Mouse (Mus musculus): ENCODE data around the gene Snap25. TPM values are rescaled to one million over a fixed set of nuclear protein-coding genes. Genes with fewer than 3 reads are reported as not detected.

Snap25 gene
- polyA plus RNA-seq, 1 experiment from 2014 or later, result 0.09 TPM

GRCm38 (mm10) chr2:136816717-136817400 lies 103.6 kb downstream of the Snap25 start:
- Histone ChIP-seq H3K4me2 (ENCODE audit: low read length) (no peak overlapping the region), H3K9ac (ENCODE audit: low read depth, low read length) (no peak overlapping the region), H3K4me3 (replicated peaks; ENCODE audit: low read depth, low read length) (no peak overlapping the region), H3K4me1 (replicated peaks; ENCODE audit: insufficient read depth, low read length) (no peaks in the 10 kb centered on the region), H3K9me3 (replicated peaks; ENCODE audit: low read length) (no peaks in the 10 kb centered on the region), H3K27ac (no peak overlapping the region), H3K27me3 (ENCODE audit: insufficient read depth, low read length) (no peaks in the 10 kb centered on the region), H3K36me3 (ENCODE audit: insufficient read depth, low read length) (no peaks in the 10 kb centered on the region)
- DNase-seq (ENCODE audit: low spot score), result no peak
- ATAC-seq (replicated peaks; ENCODE audit: low FRiP score, low read depth), result no peak
- WGBS, result 81% methylated on average over 9 of the region's 9 CpGs
- TF ChIP-seq CTCF (IDR thresholded peaks at IDR 0.05; ENCODE audit: low read depth), result no peak

- DNase-seq (ENCODE audit: low spot score) (no peak), ATAC-seq (replicated peaks; ENCODE audit: low FRiP score, low read depth) (no peak)
- TF ChIP-seq CTCF (IDR thresholded peaks at IDR 0.05; ENCODE audit: low read depth), result no peak
- Histone ChIP-seq H3K36me3 (ENCODE audit: insufficient read depth, low read length) (no peaks in the 10 kb centered on the region), H3K9ac (ENCODE audit: low read depth, low read length) (no peak overlapping the region), H3K4me2 (ENCODE audit: low read length) (no peak overlapping the region), H3K4me3 (replicated peaks; ENCODE audit: low read depth, low read length) (no peak overlapping the region), H3K4me1 (replicated peaks; ENCODE audit: insufficient read depth, low read length) (no peaks in the 10 kb centered on the region), H3K27ac (no peak overlapping the region), H3K9me3 (replicated peaks; ENCODE audit: low read length) (no peaks in the 10 kb centered on the region), H3K27me3 (ENCODE audit: insufficient read depth, low read length) (no peaks in the 10 kb centered on the region)
- WGBS, result 51% methylated on average over 5 of the region's 5 CpGs
These were observed 110.8 kb downstream of the Snap25 start for GRCm38 (mm10) chr2:136823751-136824716.

- Histone ChIP-seq H3K9ac (ENCODE audit: low read depth, low read length) (no peak overlapping the region), H3K36me3 (ENCODE audit: insufficient read depth, low read length) (no peaks in the 10 kb centered on the region), H3K27me3 (ENCODE audit: insufficient read depth, low read length) (no peaks in the 10 kb centered on the region), H3K4me1 (replicated peaks; ENCODE audit: insufficient read depth, low read length) (no peaks in the 10 kb centered on the region), H3K27ac (no peak overlapping the region), H3K4me2 (ENCODE audit: low read length) (no peak overlapping the region), H3K4me3 (replicated peaks; ENCODE audit: low read depth, low read length) (no peak overlapping the region), H3K9me3 (replicated peaks; ENCODE audit: low read length) (no peaks in the 10 kb centered on the region)
- DNase-seq (ENCODE audit: low spot score) (peak; percentile 21), ATAC-seq (replicated peaks; ENCODE audit: low FRiP score, low read depth) (peak; percentile 61; the same call in 1 of the 2 replicates)
- 45% methylated on average over 4 of the region's 4 CpGs for WGBS
- no peak for TF ChIP-seq CTCF (IDR thresholded peaks at IDR 0.05; ENCODE audit: low read depth)
These were observed 114.4 kb downstream of the Snap25 start for GRCm38 (mm10) chr2:136827612-136828011.

Other genes with a start within 250 kb of the Snap25 start
- gene Ankef1, start 211.5 kb upstream of the Snap25 start, polyA plus RNA-seq (2015; fragmentation: Nextera tagmentation; extraction: Ambion mirVana), result 0.06 and 0.24 TPM in 2 replicates
- 32.8 and 40.4 TPM in 2 replicates for gene AL731706.2, start 172.2 kb downstream of the Snap25 start, polyA plus RNA-seq (2015; fragmentation: Nextera tagmentation; extraction: Ambion mirVana)
- 4.3 and 4.7 TPM in 2 replicates for gene Slx4ip, start 177.8 kb downstream of the Snap25 start, polyA plus RNA-seq (2015; fragmentation: Nextera tagmentation; extraction: Ambion mirVana)
- gene AL731706.1, start 177.9 kb downstream of the Snap25 start, polyA plus RNA-seq (2015; fragmentation: Nextera tagmentation; extraction: Ambion mirVana), result 40.5 and 48.2 TPM in 2 replicates
- gene Mkks, start 177.9 kb downstream of the Snap25 start, polyA plus RNA-seq (2015; fragmentation: Nextera tagmentation; extraction: Ambion mirVana), result 18.6 and 18.9 TPM in 2 replicates

Measured in kidney, postnatal 0 days (tissue).